In the genomic region with DNA sequence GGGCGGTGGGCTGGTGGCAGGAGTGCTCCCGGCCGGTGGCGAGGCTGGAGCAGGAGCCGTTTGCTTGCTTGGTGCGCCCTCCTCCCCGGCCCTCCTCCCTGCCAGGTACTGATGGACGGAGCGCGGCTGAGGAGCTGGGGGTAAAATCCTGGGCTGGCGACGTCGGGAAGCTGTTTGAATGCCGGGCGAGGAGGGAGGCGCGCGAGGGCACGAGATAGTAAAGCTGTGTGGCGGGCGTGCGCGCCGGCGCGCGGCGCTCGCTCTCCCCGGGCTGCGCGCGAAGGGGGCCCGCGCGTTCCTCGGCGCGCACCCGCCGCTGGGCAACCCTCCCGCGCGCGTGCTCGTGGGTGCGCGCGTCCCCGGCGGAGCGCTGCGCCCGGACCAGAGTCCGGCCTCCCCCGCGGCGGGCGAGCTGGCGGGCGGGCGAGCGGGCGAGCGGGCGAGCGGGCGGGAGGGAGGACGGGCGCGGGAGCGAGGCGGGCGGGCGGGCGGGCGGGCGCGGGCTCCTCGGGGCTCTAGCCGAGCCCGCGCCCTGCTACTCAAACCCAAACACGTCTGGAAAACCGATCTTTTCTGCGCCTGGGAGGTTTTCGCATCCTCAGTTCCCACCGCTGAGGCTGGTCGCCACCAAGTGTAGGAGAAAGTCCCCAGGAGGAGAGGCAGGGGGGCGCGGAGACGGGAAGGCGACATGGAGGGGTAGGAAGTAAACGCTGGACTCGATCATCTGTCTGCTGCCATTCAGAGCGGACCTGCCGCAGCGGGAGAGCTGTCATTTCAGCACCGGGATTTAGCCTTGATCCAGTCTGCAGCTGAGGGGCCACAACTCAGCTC, we compare ENCODE assay signal across 8 mouse cellular contexts. TPM values are rescaled to one million over a fixed set of nuclear protein-coding genes. Genes with fewer than 3 reads are reported as not detected.
DNase-seq lines count a peak whose midpoint lies in the region; ATAC-seq and TF ChIP-seq lines count a peak whose summit lies in the region.

No protein-coding gene starts in this region.

- H3K9ac ChIP-seq in heart, embryonic 14.5 days (ENCODE audit: low read length): peak overlapping the region; percentile 7; the same call in 1 of the 2 replicates
- no peak overlapping the region for H3K9ac ChIP-seq in liver, embryonic 14.5 days (replicated peaks)

- ATAC-seq in heart, embryonic 14.5 days (ENCODE audit: insufficient number of reproducible peaks, insufficient read depth, low FRiP score, low read depth): no peak; the same call in 1 of the 2 replicates
- ATAC-seq in liver, embryonic 14.5 days (ENCODE audit: insufficient read depth): no peak

- DNase-seq in heart, adult 8-10 months (ENCODE audit: low spot score): no peak
- peak; percentile 90 to 94 for DNase-seq in cerebellum, postnatal 25 days
- DNase-seq in frontal cortex, postnatal 25 days (ENCODE audit: low spot score in 2 of 2): peak; percentile 62
- peak; percentile 42 for DNase-seq in kidney, postnatal 10 days
- DNase-seq in liver, embryonic 14.5 days (ENCODE audit: low read depth in 3 of 3, low spot score in 3 of 3): no peak
- DNase-seq in right cerebral cortex, postnatal 10 days (ENCODE audit: low spot score in 2 of 2): peak; percentile 90
- no peak for DNase-seq in urinary bladder, postnatal 25 days (ENCODE audit: low spot score)

- H3K27me3 ChIP-seq in heart, embryonic 14.5 days (ENCODE audit: control insufficient read depth, insufficient read depth, low read length): peaks cover 51% of the 10 kb centered on the region
- H3K27me3 ChIP-seq in liver, embryonic 14.5 days (ENCODE audit: control insufficient read depth, insufficient read depth, low read length): peaks cover 25% of the 10 kb centered on the region

- no peak for TF ChIP-seq EP300 in liver, embryonic 14.5 days (IDR thresholded peaks at IDR 0.05; ENCODE audit: low read depth)

- no peaks in the 10 kb centered on the region for H3K9me3 ChIP-seq in heart, embryonic 14.5 days (ENCODE audit: control insufficient read depth, low read length)
- H3K9me3 ChIP-seq in liver, embryonic 14.5 days (ENCODE audit: control insufficient read depth, low read length): no peaks in the 10 kb centered on the region

- no peak for TF ChIP-seq CTCF in liver, embryonic 14.5 days (IDR thresholded peaks at IDR 0.05; ENCODE audit: low read depth)

- under 1% methylated on average over 35 of the region's 99 CpGs for WGBS in heart, embryonic 14.5 days
- under 1% methylated on average over 50 of the region's 99 CpGs for WGBS in liver, embryonic 14.5 days (ENCODE audit: insufficient replicate concordance)

- peaks cover 0 to 2% of the 10 kb centered on the region in 2 experiments; a peak in 2 of 4 replicates for H3K4me1 ChIP-seq in heart, embryonic 14.5 days (ENCODE audit: control insufficient read depth in 2 of 2, insufficient read depth in 2 of 2, low read length in 2 of 2)
- no peaks in the 10 kb centered on the region for H3K4me1 ChIP-seq in liver, embryonic 14.5 days (replicated peaks; ENCODE audit: control insufficient read depth in 2 of 2, insufficient read depth in 2 of 2, low read length in 1 of 2)

- no peaks in the 10 kb centered on the region for H3K36me3 ChIP-seq in heart, embryonic 14.5 days (ENCODE audit: control insufficient read depth, insufficient read depth, low read length)
- no peaks in the 10 kb centered on the region for H3K36me3 ChIP-seq in liver, embryonic 14.5 days (replicated peaks; ENCODE audit: control insufficient read depth, insufficient read depth, low read depth)

- peak overlapping the region; percentile 95 for H3K4me2 ChIP-seq in heart, embryonic 14.5 days (ENCODE audit: low read length)
- peak overlapping the region; percentile 36 for H3K4me2 ChIP-seq in liver, embryonic 14.5 days (ENCODE audit: low read depth)

- no peak overlapping the region for H3K27ac ChIP-seq in heart, embryonic 14.5 days (replicated peaks in 1 of 2; ENCODE audit: control insufficient read depth in 1 of 2, insufficient read depth in 1 of 2, low read depth in 2 of 2, low read length in 2 of 2)
- no peak overlapping the region for H3K27ac ChIP-seq in liver, embryonic 14.5 days

- peak overlapping the region; percentile 53 to 63 for H3K4me3 ChIP-seq in heart, embryonic 14.5 days (ENCODE audit: control insufficient read depth in 1 of 2, insufficient read depth in 1 of 2, low read depth in 1 of 2, low read length in 2 of 2)
- peak overlapping the region; percentile 23 to 27; a peak in 3 of 4 replicates for H3K4me3 ChIP-seq in liver, embryonic 14.5 days (ENCODE audit: insufficient read depth in 1 of 2, low read depth in 2 of 2, low read length in 2 of 2)

RNA-seq across cellular contexts. Expression of a gene that starts 0.6 kb away (rescaled TPM):
- polyA plus RNA-seq in heart, embryonic 14.5 days (2014; fragmentation: Nextera tagmentation; extraction: Ambion mirVana): 0.20 and 0.58 TPM in 2 replicates
- total RNA-seq in heart, adult 8-10 months (2022): not detected
- polyA plus RNA-seq in liver, embryonic 14.5 days (2012; rRNA removed): 0.02 and 0.06 TPM in 2 replicates
- polyA plus RNA-seq in liver, embryonic 14.5 days (2014; fragmentation: Nextera tagmentation; extraction: Ambion mirVana): 0.03 TPM in 1 of 2 replicates, not detected in the other

Comparison
In these comparisons a context has a peak if more than half of its experiments do, and no peak if none do; other contexts are left out.
1. DNase-seq: peak in cerebellum, postnatal 25 days (2 of 2), frontal cortex, postnatal 25 days (2 of 2), kidney, postnatal 10 days (single experiment) and right cerebral cortex, postnatal 10 days (2 of 2); none in heart, adult 8-10 months (single experiment), liver, embryonic 14.5 days (0 of 3) and urinary bladder, postnatal 25 days (single experiment).